Mouse (Mus musculus) cortical plate, adult 2 months (tissue): ENCODE measurements around the gene Lrrc20. TPM values are rescaled to one million over a fixed set of nuclear protein-coding genes. Genes with fewer than 3 reads are reported as not detected.
A peak's percentile ranks its signal among the peaks of the same experiment; 100 is the strongest.

Experiments
- H3K27ac ChIP-seq: fragments of 200-500 bp; 2 replicates; pipeline ENCODE4 v1.5.1; 2012; ENCODE audit warnings: low read length, control low read depth, inconsistent platforms; ENCODE audit not compliant: insufficient read depth
- H3K4me1 ChIP-seq: fragments of 200-500 bp; 2 replicates; pipeline ENCODE4 v1.6.1; 2011; ENCODE audit warnings: low read length; ENCODE audit not compliant: control insufficient read depth, insufficient read depth
- H3K4me3 ChIP-seq: fragments of 200-500 bp; 2 replicates; pipeline ENCODE4 v1.5.1; 2011; ENCODE audit warnings: mild to moderate bottlenecking, low read length, control low read depth; ENCODE audit not compliant: insufficient read depth
- CTCF ChIP-seq: fragments of 200-500 bp; IDR thresholded peaks from 2 replicates; pipeline ENCODE4 v1.5.1; 2011; ENCODE audit warnings: mild to moderate bottlenecking, control low read depth, low read length; ENCODE audit not compliant: insufficient read depth; ENCODE audit errors: extremely low read depth
- POLR2A ChIP-seq: fragments of 200-500 bp; IDR thresholded peaks from 2 replicates; pipeline ENCODE4 v1.6.1; 2011; ENCODE audit warnings: mild to moderate bottlenecking, low read length, control low read depth; ENCODE audit not compliant: insufficient read depth; ENCODE audit errors: extremely low read depth
- polyA plus RNA-seq: library from polyadenylated mRNA; depleted of rRNA; stranded (reverse); fragments of >200 nt; gene quantifications from 2 replicates; pipeline ENCODE4 v1.2.3, GENCODE M21; 2012

Gene Lrrc20
- polyA plus RNA-seq, 1 experiment = 22.8 TPM

GRCm38 (mm10) chr10:61466242-61466641, 9.4 kb upstream of the Lrrc20 start:
- no peaks in the 10 kb centered on the region for H3K4me1 ChIP-seq
- no peak overlapping the region for H3K4me3 ChIP-seq
- H3K27ac ChIP-seq = no peak overlapping the region
- TF ChIP-seq POLR2A (no peak), CTCF (no peak)

DNA sequence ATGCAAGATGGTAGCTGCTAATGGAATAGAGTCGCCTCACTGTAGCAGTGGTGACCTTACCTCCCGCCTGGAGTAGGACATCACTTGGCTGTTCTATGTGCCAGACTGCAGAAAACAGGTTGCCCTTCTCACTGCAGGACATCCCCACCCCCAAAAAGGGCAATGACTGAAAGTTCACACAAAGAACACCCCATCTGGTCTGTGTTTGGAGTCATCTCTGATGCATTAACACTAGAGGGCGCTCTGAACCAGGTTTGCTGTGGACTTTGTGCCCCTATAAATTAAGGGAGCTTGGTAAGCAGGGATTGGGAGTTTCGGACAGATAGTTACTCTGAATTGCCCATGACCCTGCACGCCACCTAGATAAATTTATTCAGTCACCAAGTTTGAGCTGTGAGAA, 8.7 kb upstream of the Lrrc20 start:
- no peak overlapping the region for H3K27ac ChIP-seq
- H3K4me1 ChIP-seq = no peaks in the 10 kb centered on the region
- TF ChIP-seq CTCF = peak; percentile 72
- TF ChIP-seq POLR2A = no peak
- H3K4me3 ChIP-seq = no peak overlapping the region

- H3K4me1 ChIP-seq = no peaks in the 10 kb centered on the region
- H3K27ac ChIP-seq = no peak overlapping the region
- TF ChIP-seq CTCF (no peak), POLR2A (no peak)
- no peak overlapping the region for H3K4me3 ChIP-seq
Measured at GRCm38 (mm10) chr10:61468900-61469299, 6.7 kb upstream of the Lrrc20 start.

DNA sequence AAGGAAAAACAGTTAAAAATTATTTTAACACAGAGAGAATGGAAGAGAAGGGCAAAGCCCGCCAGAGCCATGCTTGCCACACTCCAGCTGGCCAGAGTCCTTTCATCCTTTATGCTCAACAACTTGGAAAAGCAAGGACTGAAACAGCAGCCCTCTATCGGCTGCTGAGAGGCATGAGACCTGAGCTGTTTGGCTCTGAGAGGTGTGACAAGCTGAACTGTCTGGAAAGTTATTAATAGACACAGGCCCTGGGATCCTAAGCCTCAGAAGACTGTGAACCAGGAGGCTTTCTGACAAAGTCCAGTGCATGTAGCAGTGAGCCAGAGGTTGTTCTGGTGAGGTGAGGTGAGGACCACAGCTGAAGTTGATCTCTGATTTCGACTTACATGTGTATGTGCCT, 2.0 kb upstream of the Lrrc20 start:
- no peak overlapping the region for H3K27ac ChIP-seq
- TF ChIP-seq CTCF = no peak
- no peak for TF ChIP-seq POLR2A
- H3K4me3 ChIP-seq = no peak overlapping the region
- no peaks in the 10 kb centered on the region for H3K4me1 ChIP-seq

DNA sequence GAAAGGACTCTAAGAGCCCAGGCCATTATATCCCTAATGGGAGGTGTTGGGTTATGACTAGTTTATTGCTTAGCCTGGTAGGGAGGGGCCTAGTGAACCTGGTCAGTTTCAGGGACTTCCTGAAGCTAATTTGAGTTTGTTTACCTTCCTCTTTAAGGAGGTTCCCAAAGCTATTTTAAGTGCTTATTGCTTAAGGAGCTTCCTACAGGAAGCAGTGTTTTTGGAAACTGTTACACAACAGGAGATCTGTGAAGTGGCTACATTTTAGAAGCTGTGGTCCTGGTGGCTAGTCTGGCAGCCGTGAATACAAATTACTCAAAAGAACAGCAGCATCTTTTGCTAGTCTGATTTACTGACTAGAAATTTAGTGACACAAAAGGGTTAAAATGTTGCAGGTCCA, 1.3 kb upstream of the Lrrc20 start:
- no peaks in the 10 kb centered on the region for H3K4me1 ChIP-seq
- H3K4me3 ChIP-seq = no peak overlapping the region; the same call in 1 of the 2 replicates
- H3K27ac ChIP-seq = no peak overlapping the region
- TF ChIP-seq CTCF = no peak
- TF ChIP-seq POLR2A = no peak

DNA sequence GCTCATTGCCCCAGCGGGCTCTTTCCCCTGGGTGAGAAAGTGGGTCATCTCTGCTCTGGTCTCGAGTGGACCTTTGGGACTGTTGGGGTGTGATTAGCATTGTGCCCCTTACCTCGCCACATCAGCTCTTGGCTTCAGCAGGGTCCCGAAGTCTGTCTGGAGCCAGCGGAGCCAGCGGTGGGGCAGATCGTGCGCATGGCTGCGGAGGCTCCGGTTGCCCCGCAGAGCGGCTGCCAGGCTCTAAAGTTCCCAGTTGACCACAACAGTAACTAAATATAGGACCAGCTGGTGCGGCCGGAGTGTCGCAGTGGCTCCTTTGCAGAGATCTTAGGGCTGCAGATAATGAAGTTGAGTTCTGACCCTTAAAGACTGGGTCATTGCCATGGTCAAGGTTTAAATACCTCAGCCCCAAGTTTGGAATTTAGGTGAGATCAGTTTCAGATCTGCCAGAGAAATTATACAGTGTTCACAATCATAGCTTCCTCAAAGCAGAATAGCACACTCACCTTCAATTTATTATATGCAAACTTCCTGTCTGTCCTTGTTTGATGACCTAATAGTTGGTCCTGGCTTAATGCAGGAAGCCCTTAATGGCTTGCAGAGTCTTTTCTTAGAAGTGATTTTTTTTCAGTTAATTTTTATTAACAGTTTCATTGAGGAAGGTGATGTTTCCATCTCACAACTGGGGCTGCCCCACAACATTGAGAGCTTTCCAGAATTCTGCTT, 1.0 kb downstream of the Lrrc20 start:
- no peak for TF ChIP-seq CTCF
- TF ChIP-seq POLR2A = no peak
- peak overlapping the region; percentile 83 for H3K4me3 ChIP-seq
- no peaks in the 10 kb centered on the region for H3K4me1 ChIP-seq
- no peak overlapping the region for H3K27ac ChIP-seq

DNA sequence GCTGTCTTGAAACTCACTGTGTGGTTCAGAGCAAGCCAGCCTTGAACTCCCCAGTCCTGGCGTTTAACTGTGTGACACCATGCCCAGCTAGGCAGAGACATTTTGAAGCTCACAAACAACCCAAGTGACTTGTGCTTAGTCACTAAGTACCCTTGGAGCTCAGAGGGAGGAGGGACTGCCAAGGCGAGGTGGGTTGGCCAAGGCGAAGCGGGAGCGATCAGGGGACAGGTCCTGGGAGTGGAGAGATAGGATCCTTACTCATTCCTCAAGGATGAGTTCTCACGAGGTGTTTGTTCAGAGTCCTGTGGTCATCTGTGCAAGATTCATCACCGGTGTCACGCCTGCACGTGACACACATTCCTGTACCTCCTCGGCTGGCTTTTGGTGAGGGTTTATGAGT, 3.9 kb downstream of the Lrrc20 start:
- no peak for TF ChIP-seq CTCF
- TF ChIP-seq POLR2A = no peak
- Histone ChIP-seq H3K4me1 (no peaks in the 10 kb centered on the region), H3K27ac (no peak overlapping the region), H3K4me3 (no peak overlapping the region)

- H3K27ac ChIP-seq = no peak overlapping the region
Measured at GRCm38 (mm10) chr10:61479927-61480326, 4.3 kb downstream of the Lrrc20 start.

DNA sequence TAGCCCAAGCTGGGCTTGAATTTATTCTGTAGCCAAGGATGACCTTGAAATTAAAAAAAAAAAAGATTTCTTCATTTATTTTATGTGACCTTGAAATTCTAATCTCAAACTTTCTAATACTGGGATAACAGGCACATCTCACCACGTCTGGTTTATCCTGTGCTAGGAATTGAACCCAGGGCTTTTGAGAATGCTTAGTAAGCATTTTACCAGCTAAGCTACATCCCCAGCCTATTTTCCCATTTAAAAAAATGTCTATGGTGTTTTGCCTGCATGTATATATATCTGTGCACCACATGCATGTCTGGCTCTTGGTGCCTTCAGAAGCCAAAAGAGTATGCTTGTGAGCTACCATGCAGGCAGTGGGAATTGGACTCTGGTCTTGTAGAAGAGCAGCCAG, 4.9 kb downstream of the Lrrc20 start:
- H3K27ac ChIP-seq = no peak overlapping the region
- no peak for TF ChIP-seq POLR2A
- no peak for TF ChIP-seq CTCF
- H3K4me1 ChIP-seq = no peaks in the 10 kb centered on the region

More at GRCm38 (mm10) chr10:61479927-61480326, 4.3 kb downstream of the Lrrc20 start:
- no peak overlapping the region for H3K4me3 ChIP-seq
- TF ChIP-seq CTCF = no peak
- no peak for TF ChIP-seq POLR2A
- H3K4me1 ChIP-seq = no peaks in the 10 kb centered on the region

DNA sequence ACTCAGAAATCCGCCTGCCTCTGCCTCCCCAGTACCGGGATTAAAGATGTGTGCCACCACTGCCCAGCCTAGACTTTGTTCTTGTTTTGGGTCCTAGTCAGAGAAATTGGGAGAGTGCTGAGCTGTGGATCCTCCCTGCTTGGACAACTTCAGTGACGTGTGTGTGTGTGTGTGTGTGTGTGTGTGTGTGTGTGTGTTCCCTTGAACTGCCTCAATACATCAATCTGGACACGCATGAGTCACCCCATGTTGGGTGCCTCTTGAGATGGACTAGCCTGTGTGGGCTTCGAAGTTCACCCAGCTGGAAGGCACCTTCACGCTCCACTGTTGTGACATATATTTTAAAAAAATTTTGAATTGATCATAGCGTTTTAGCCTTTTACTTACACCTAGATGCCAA, 7.2 kb downstream of the Lrrc20 start:
- no peak overlapping the region for H3K4me3 ChIP-seq
- TF ChIP-seq CTCF (no peak), POLR2A (no peak)
- H3K27ac ChIP-seq = no peak overlapping the region

More for the DNA sequence above, 4.9 kb downstream of the Lrrc20 start:
- no peak overlapping the region for H3K4me3 ChIP-seq

DNA sequence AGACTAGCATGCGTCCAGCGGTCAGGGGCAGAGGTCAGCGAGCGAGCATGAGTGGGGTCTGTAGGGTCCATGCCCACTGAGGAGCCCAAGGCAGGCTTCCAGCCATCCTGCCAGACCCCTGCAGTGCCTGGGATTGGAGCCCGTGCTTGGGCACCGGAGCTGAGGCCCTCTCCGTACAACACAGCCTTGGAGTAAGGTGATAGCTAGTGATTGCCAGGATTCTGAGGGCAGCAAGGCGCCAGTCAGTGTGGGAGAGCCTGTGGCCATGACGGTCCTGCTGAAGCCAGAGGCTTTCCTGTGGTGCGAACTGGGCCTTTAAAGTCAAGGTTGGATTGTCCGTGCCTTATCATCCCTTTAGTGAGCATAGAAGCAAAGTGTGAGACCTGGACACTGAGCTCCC, 9.2 kb downstream of the Lrrc20 start:
- TF ChIP-seq CTCF = no peak
- no peak for TF ChIP-seq POLR2A
- H3K4me3 ChIP-seq = no peak overlapping the region

More for the DNA sequence above, 7.2 kb downstream of the Lrrc20 start:
- no peaks in the 10 kb centered on the region for H3K4me1 ChIP-seq

More for the DNA sequence above, 9.2 kb downstream of the Lrrc20 start:
- no peak overlapping the region for H3K27ac ChIP-seq
- no peaks in the 10 kb centered on the region for H3K4me1 ChIP-seq
